Comparison of ENCODE assay signal across 19 mouse cellular contexts in genomic region chr9:14369271-14369670, GRCm38 (mm10). TPM values are rescaled to one million over a fixed set of nuclear protein-coding genes. Genes with fewer than 3 reads are reported as not detected.
A peak's percentile ranks its signal among the peaks of the same experiment; 100 is the strongest.
DNase-seq lines count a peak whose midpoint lies in the region; ATAC-seq lines count a peak whose summit lies in the region.
"Had no signal": no experiment of that assay in that cellular context is flagged by ENCODE, and none has a peak within 500 bp of the region (broad histone marks: within the 10 kb centered on the region; RNA-seq: fewer than 3 reads in every experiment).

No protein-coding gene starts in this region.

- ATAC-seq in liver, embryonic 12.5 days = peak; percentile 97
- ATAC-seq: forebrain, embryonic 15.5 days had no signal

- peak overlapping the region; percentile 61 for H3K4me2 ChIP-seq in liver, embryonic 12.5 days
- H3K4me2 ChIP-seq: embryonic facial prominence, embryonic 13.5 days; forebrain, embryonic 15.5 days; neural tube, embryonic 15.5 days had no signal

- H3K27me3 ChIP-seq in heart, embryonic 10.5 days (ENCODE audit: insufficient read depth, poor library complexity, severe bottlenecking) = no peaks in the 10 kb centered on the region
- no peaks in the 10 kb centered on the region for H3K27me3 ChIP-seq in liver, embryonic 12.5 days (replicated peaks)
- no peaks in the 10 kb centered on the region for H3K27me3 ChIP-seq in forebrain, embryonic 10.5 days (ENCODE audit: poor library complexity, severe bottlenecking)
- H3K27me3 ChIP-seq: CH12.LX; embryonic facial prominence, embryonic 13.5 days; forebrain, embryonic 15.5 days; neural tube, embryonic 15.5 days had no signal

- DNase-seq in heart, embryonic 10.5 days (ENCODE audit: low spot score) = peak; percentile 87
- DNase-seq in heart, postnatal 4 days = no peak
- peak; percentile 85 for DNase-seq in c-Kit-positive CD71-positive TER-119-positive erythroid progenitor cells, embryonic 14.5 days (ENCODE audit: low spot score)
- DNase-seq in spleen, postnatal 36 days (ENCODE audit: low spot score in 2 of 2) = peak; percentile 56 to 70
- DNase-seq in gastrocnemius, postnatal 10 days = no peak
- no peak for DNase-seq in gastrocnemius, postnatal 14 days
- no peak for DNase-seq in forebrain, embryonic 10.5 days (ENCODE audit: extremely low spot score, low spot score)
- DNase-seq: cerebellum, postnatal 14 days; gastrocnemius, postnatal 36 days; layer of hippocampus, adult 9-11 months; lung, adult 2 months; right cerebral cortex, adult 18-20 months; thymus, adult 2 months had no signal

- intact Hi-C loops in gastrocnemius, postnatal 14 days (cut with DNase I; ENCODE audit: low total_unique reads) = no loop called here

- H3K4me1 ChIP-seq in heart, embryonic 10.5 days = no peaks in the 10 kb centered on the region; the same call in 1 of the 2 replicates
- H3K4me1 ChIP-seq in liver, embryonic 12.5 days = peaks cover 91% of the 10 kb centered on the region
- no peaks in the 10 kb centered on the region for H3K4me1 ChIP-seq in forebrain, embryonic 10.5 days
- H3K4me1 ChIP-seq: forebrain, embryonic 15.5 days; neural tube, embryonic 15.5 days had no signal

- no peak overlapping the region for H3K4me3 ChIP-seq in heart, embryonic 10.5 days
- H3K4me3 ChIP-seq in liver, embryonic 12.5 days = peak overlapping the region; percentile 25; the same call in 1 of the 2 replicates
- no peak overlapping the region for H3K4me3 ChIP-seq in forebrain, embryonic 10.5 days
- H3K4me3 ChIP-seq: embryonic facial prominence, embryonic 13.5 days; forebrain, embryonic 15.5 days; neural tube, embryonic 15.5 days had no signal

- peak overlapping the region; percentile 13; the same call in 1 of the 2 replicates for H3K27ac ChIP-seq in heart, embryonic 10.5 days
- H3K27ac ChIP-seq in liver, embryonic 12.5 days = peak overlapping the region; percentile 97
- H3K27ac ChIP-seq in forebrain, embryonic 10.5 days = no peak overlapping the region
- H3K27ac ChIP-seq: embryonic facial prominence, embryonic 13.5 days; forebrain, embryonic 15.5 days; kidney, postnatal 0 days; neural tube, embryonic 15.5 days had no signal

- H3K9me3 ChIP-seq in heart, embryonic 10.5 days = no peaks in the 10 kb centered on the region
- peaks cover 8% of the 10 kb centered on the region for H3K9me3 ChIP-seq in liver, embryonic 12.5 days (replicated peaks)
- 0 out of 2 replicates have a peak, but pooled peaks cover 4% of the 10 kb centered on the region for H3K9me3 ChIP-seq in forebrain, embryonic 10.5 days
- H3K9me3 ChIP-seq: embryonic facial prominence, embryonic 13.5 days; forebrain, embryonic 15.5 days; neural tube, embryonic 15.5 days had no signal

- peak overlapping the region; percentile 59 for H3K9ac ChIP-seq in liver, embryonic 12.5 days
- H3K9ac ChIP-seq: embryonic facial prominence, embryonic 13.5 days; forebrain, embryonic 15.5 days; neural tube, embryonic 15.5 days had no signal

- no peaks in the 10 kb centered on the region for H3K36me3 ChIP-seq in heart, embryonic 10.5 days
- peaks cover 52% of the 10 kb centered on the region for H3K36me3 ChIP-seq in liver, embryonic 12.5 days
- H3K36me3 ChIP-seq in forebrain, embryonic 10.5 days (replicated peaks) = no peaks in the 10 kb centered on the region
- H3K36me3 ChIP-seq: forebrain, embryonic 15.5 days had no signal

RNA-seq across cellular contexts. Expression of gene Endod1, which starts 12.0 kb away (rescaled TPM):
- 11.4 TPM in 2 replicates for polyA plus RNA-seq in heart, embryonic 10.5 days (2016; fragmentation: Nextera tagmentation; extraction: Ambion mirVana)
- total RNA-seq in heart, postnatal 4 days (2021) = 10 to 100 TPM; 13.3 to 14.6 TPM
- polyA plus RNA-seq in liver, embryonic 12.5 days (2016; fragmentation: Nextera tagmentation; extraction: Ambion mirVana) = 36.8 and 40.3 TPM in 2 replicates
- 10 to 100 TPM; 11.0 to 12.7 TPM for total RNA-seq in gastrocnemius, postnatal 10 days (2021)
- total RNA-seq in gastrocnemius, postnatal 14 days (2021) = 1 to 10 TPM; 5.8 to 9.2 TPM
- polyA plus RNA-seq in forebrain, embryonic 10.5 days (2016; fragmentation: Nextera tagmentation; extraction: Ambion mirVana) = 5.4 and 5.8 TPM in 2 replicates

Comparison
In these comparisons a context has a peak if more than half of its experiments do, and no peak if none do; other contexts are left out.
1. DNase-seq: peak in heart, embryonic 10.5 days (single experiment), c-Kit-positive CD71-positive TER-119-positive erythroid progenitor cells, embryonic 14.5 days (single experiment) and spleen, postnatal 36 days (2 of 2); none in heart, postnatal 4 days (single experiment), gastrocnemius, postnatal 10 days (single experiment), gastrocnemius, postnatal 14 days (single experiment) and forebrain, embryonic 10.5 days (single experiment).